ENCODE assay signal across 10 mouse cellular contexts in genomic region chr9:70011537-70012407, GRCm38 (mm10). TPM values are rescaled to one million over a fixed set of nuclear protein-coding genes. Genes with fewer than 3 reads are reported as not detected.
DNase-seq lines count a peak whose midpoint lies in the region; ATAC-seq and TF ChIP-seq lines count a peak whose summit lies in the region.
"Had no signal": no experiment of that assay in that cellular context is flagged by ENCODE, and none has a peak within 500 bp of the region (broad histone marks: within the 10 kb centered on the region; RNA-seq: fewer than 3 reads in every experiment).

No protein-coding gene starts in this region.

- peaks cover 33% of the 10 kb centered on the region for H3K36me3 ChIP-seq in lung, embryonic 15.5 days
- peaks cover 42% of the 10 kb centered on the region for H3K36me3 ChIP-seq in limb, embryonic 12.5 days

- H3K4me2 ChIP-seq in lung, embryonic 15.5 days, result peak overlapping the region; percentile 53
- peak overlapping the region; percentile 65 for H3K4me2 ChIP-seq in limb, embryonic 12.5 days

- H3K9ac ChIP-seq in lung, embryonic 15.5 days, result peak overlapping the region; percentile 35
- no peak overlapping the region for H3K9ac ChIP-seq in limb, embryonic 12.5 days (replicated peaks)

- WGBS in lung, embryonic 15.5 days, result 57% methylated on average over 14 of the region's 14 CpGs
- 62% methylated on average over 14 of the region's 14 CpGs for WGBS in limb, embryonic 12.5 days
- 56% methylated on average over 14 of the region's 14 CpGs for WGBS in olfactory bulb, adult 2 months

- no peaks in the 10 kb centered on the region for H3K27me3 ChIP-seq in lung, embryonic 15.5 days
- H3K27me3 ChIP-seq in limb, embryonic 12.5 days, result no peaks in the 10 kb centered on the region

- TF ChIP-seq CTCF in olfactory bulb, adult 2 months (IDR thresholded peaks at IDR 0.05; ENCODE audit: insufficient read depth, low read depth, low read length), result no peak

- H3K4me1 ChIP-seq in lung, embryonic 15.5 days, result peaks cover 17% of the 10 kb centered on the region
- peaks cover 8% of the 10 kb centered on the region for H3K4me1 ChIP-seq in limb, embryonic 12.5 days (replicated peaks)
- H3K4me1 ChIP-seq in olfactory bulb, adult 2 months (ENCODE audit: control insufficient read depth, insufficient read depth, low read length), result no peaks in the 10 kb centered on the region

- TF ChIP-seq POLR2A in olfactory bulb, adult 2 months (IDR thresholded peaks at IDR 0.05; ENCODE audit: insufficient read depth, low read depth, low read length), result no peak

- H3K4me3 ChIP-seq in lung, embryonic 15.5 days, result peak overlapping the region; percentile 86
- peak overlapping the region; percentile 82 for H3K4me3 ChIP-seq in limb, embryonic 12.5 days (replicated peaks)
- peak overlapping the region; percentile 100 for H3K4me3 ChIP-seq in olfactory bulb, adult 2 months (ENCODE audit: insufficient read depth, low read depth, low read length)

- peak overlapping the region; percentile 53 for H3K27ac ChIP-seq in lung, embryonic 15.5 days
- H3K27ac ChIP-seq in limb, embryonic 12.5 days, result peak overlapping the region; percentile 96
- peak overlapping the region; percentile 33; the same call in 1 of the 2 replicates for H3K27ac ChIP-seq in olfactory bulb, adult 2 months (ENCODE audit: insufficient read depth, low read depth, low read length)

- ATAC-seq in lung, embryonic 15.5 days (ENCODE audit: borderline replicate concordance, extremely low read depth, low FRiP score, low TSS enrichment), result peak; percentile 25; the same call in 1 of the 2 replicates
- peak; percentile 44 for ATAC-seq in erythroid progenitor cell, adult 5-6 weeks (replicated peaks; ENCODE audit: low FRiP score, poor library complexity, severe bottlenecking)
- 0 out of 2 replicates have a peak, but pooled peaks have one; percentile 12 for ATAC-seq in limb, embryonic 12.5 days (ENCODE audit: insufficient number of reproducible peaks, insufficient read depth, low FRiP score, low TSS enrichment, low read depth)

- DNase-seq in lung, postnatal 36 days, result no peak
- no peak for DNase-seq in right cerebral cortex, adult 2 months (ENCODE audit: low spot score in 2 of 2)
- DNase-seq in embryo, embryonic 10.5 days (ENCODE audit: low spot score), result no peak
- no peak for DNase-seq in adrenal gland, postnatal 4 days (ENCODE audit: low spot score in 2 of 2)

- H3K9me3 ChIP-seq in lung, embryonic 15.5 days, result no peaks in the 10 kb centered on the region
- no peaks in the 10 kb centered on the region for H3K9me3 ChIP-seq in limb, embryonic 12.5 days

RNA-seq across cellular contexts. Expression of gene Gtf2a2, which starts 0.6 kb away (rescaled TPM):
- 196 and 201 TPM in 2 replicates for polyA plus RNA-seq in lung, embryonic 15.5 days (2015; fragmentation: Nextera tagmentation; extraction: Ambion mirVana)
- total RNA-seq in erythroid progenitor cell, adult 5-6 weeks (2015; ENCODE audit: low replicate concordance), result 135 and 194 TPM in 2 replicates
- total RNA-seq in erythroid progenitor cell, adult 5-6 weeks (2017; ENCODE audit: low replicate concordance), result 137 and 140 TPM in 2 replicates
- polyA plus RNA-seq in limb, embryonic 12.5 days (2016; fragmentation: Nextera tagmentation; extraction: Ambion mirVana), result 213 TPM in 2 replicates
- polyA plus RNA-seq in olfactory bulb, adult 2 months (2012; ENCODE audit: insufficient read depth, insufficient read length, low replicate concordance, missing spikeins), result not detected in 2 replicates
- total RNA-seq in adrenal gland, postnatal 4 days (2021), result 10 to 100 TPM; 86.4 to 93.0 TPM

RNA-seq across cellular contexts. Expression of gene Bnip2, which starts 22.5 kb away (rescaled TPM):
- 121 and 122 TPM in 2 replicates for polyA plus RNA-seq in lung, embryonic 15.5 days (2015; fragmentation: Nextera tagmentation; extraction: Ambion mirVana)
- total RNA-seq in erythroid progenitor cell, adult 5-6 weeks (2015; ENCODE audit: low replicate concordance), result 64.2 and 80.1 TPM in 2 replicates
- total RNA-seq in erythroid progenitor cell, adult 5-6 weeks (2017; ENCODE audit: low replicate concordance), result 88.1 and 97.8 TPM in 2 replicates
- polyA plus RNA-seq in limb, embryonic 12.5 days (2016; fragmentation: Nextera tagmentation; extraction: Ambion mirVana), result 103 and 112 TPM in 2 replicates
- 187 TPM in 1 of 2 replicates, not detected in the other for polyA plus RNA-seq in olfactory bulb, adult 2 months (2012; ENCODE audit: insufficient read depth, insufficient read length, low replicate concordance, missing spikeins)
- 100 to 1,000 TPM in 1 of 2 experiments, 10 to 100 TPM in 1; 98.8 to 109 TPM for total RNA-seq in adrenal gland, postnatal 4 days (2021)

RNA-seq across cellular contexts. Expression of gene Gcnt3, which starts 26.1 kb away (rescaled TPM):
- 0.10 and 0.15 TPM in 2 replicates for polyA plus RNA-seq in lung, embryonic 15.5 days (2015; fragmentation: Nextera tagmentation; extraction: Ambion mirVana)
- total RNA-seq in erythroid progenitor cell, adult 5-6 weeks (2015; ENCODE audit: low replicate concordance), result not detected in 2 replicates
- not detected in 2 replicates for total RNA-seq in erythroid progenitor cell, adult 5-6 weeks (2017; ENCODE audit: low replicate concordance)
- not detected in 2 replicates for polyA plus RNA-seq in limb, embryonic 12.5 days (2016; fragmentation: Nextera tagmentation; extraction: Ambion mirVana)
- not detected in 2 replicates for polyA plus RNA-seq in olfactory bulb, adult 2 months (2012; ENCODE audit: insufficient read depth, insufficient read length, low replicate concordance, missing spikeins)
- total RNA-seq in adrenal gland, postnatal 4 days (2021), result not detected
- total RNA-seq: adrenal gland, adult 8-10 months; layer of hippocampus, postnatal 14 days had no signal

Comparison
In these comparisons a context has a peak if more than half of its experiments do, and no peak if none do; other contexts are left out.
1. H3K27ac ChIP-seq: peak in every context shown above with its lines; median percentile 96 in limb, embryonic 12.5 days; 53 in lung, embryonic 15.5 days; 33 in olfactory bulb, adult 2 months.